Mouse (Mus musculus): ENCODE data around the gene Eci3.

The Eci3 gene

GRCm38 (mm10) chr13:34934931-34935644, 28.5 kb downstream of the Eci3 start:
- in situ Hi-C loops (cut with MboI, MseI): no loop called here

- in situ Hi-C loops (cut with MboI, MseI): no loop called here
Observed at GRCm38 (mm10) chr13:34924210-34924609, 39.4 kb downstream of the Eci3 start, which contains the start of the genes Fam217a and 4933417A18Rik. Gene Fam217a, minus strand, starts transcription at chr13:34924310. Gene 4933417A18Rik, plus strand, starts transcription at chr13:34924409.

GRCm38 (mm10) chr13:34916520-34917167, 47.0 kb downstream of the Eci3 start:
- in situ Hi-C loops (cut with MboI, MseI): no loop called here

- in situ Hi-C loops (cut with MboI, MseI): no loop called here
Observed at GRCm38 (mm10) chr13:34914614-34915013, 49.0 kb downstream of the Eci3 start.

All from T-helper 2 cell (primary cell).